Mouse (Mus musculus) testis, adult 2 months (tissue): Measurements from ENCODE around the gene Riox2. TPM values are rescaled to one million over a fixed set of nuclear protein-coding genes. Genes with fewer than 3 reads are reported as not detected.

Source experiments
- H3K27ac ChIP-seq: fragments of 200-500 bp; 2 replicates; pipeline ENCODE4 v1.5.1; 2012; ENCODE audit warnings: low read depth, low read length; ENCODE audit not compliant: control insufficient read depth, insufficient read depth
- H3K27me3 ChIP-seq: fragments of 200-500 bp; 2 replicates; pipeline ENCODE4 v1.6.1; 2012; ENCODE audit warnings: mild to moderate bottlenecking, low read length, moderate library complexity; ENCODE audit not compliant: control insufficient read depth, insufficient read depth
- H3K36me3 ChIP-seq: fragments of 200-500 bp; 2 replicates; pipeline ENCODE4 v1.6.1; 2012; ENCODE audit warnings: mild to moderate bottlenecking, low read length; ENCODE audit not compliant: control insufficient read depth, insufficient read depth
- H3K4me1 ChIP-seq: fragments of 200-500 bp; 2 replicates; pipeline ENCODE4 v1.6.1; 2012; ENCODE audit warnings: low read length; ENCODE audit not compliant: control insufficient read depth, insufficient read depth
- H3K4me3 ChIP-seq: fragments of 200-500 bp; 2 replicates; pipeline ENCODE4 v1.5.1; 2012; ENCODE audit warnings: low read depth, mild to moderate bottlenecking, low read length, moderate library complexity, mixed read lengths; ENCODE audit not compliant: control insufficient read depth
- CTCF ChIP-seq: fragments of 200-500 bp; IDR thresholded peaks from 2 replicates; pipeline ENCODE4 v1.5.1; 2012; ENCODE audit warnings: low read depth, mild to moderate bottlenecking, inconsistent platforms, low read length, moderate library complexity; ENCODE audit not compliant: control insufficient read depth, insufficient read depth, insufficient replicate concordance
- POLR2A ChIP-seq: fragments of 200-500 bp; IDR thresholded peaks from 2 replicates; pipeline ENCODE4 v1.6.1; 2012; ENCODE audit warnings: low read depth, mild to moderate bottlenecking, inconsistent platforms, low read length, moderate library complexity; ENCODE audit not compliant: control insufficient read depth
- polyA plus RNA-seq: library from polyadenylated mRNA; depleted of rRNA; stranded (reverse); fragments of >200 nt; gene quantifications from 2 replicates; pipeline ENCODE4 v1.2.3, GENCODE M21; 2012; rRNA removed

Gene Riox2
- polyA plus RNA-seq, 1 experiment: 2.7 TPM

DNA sequence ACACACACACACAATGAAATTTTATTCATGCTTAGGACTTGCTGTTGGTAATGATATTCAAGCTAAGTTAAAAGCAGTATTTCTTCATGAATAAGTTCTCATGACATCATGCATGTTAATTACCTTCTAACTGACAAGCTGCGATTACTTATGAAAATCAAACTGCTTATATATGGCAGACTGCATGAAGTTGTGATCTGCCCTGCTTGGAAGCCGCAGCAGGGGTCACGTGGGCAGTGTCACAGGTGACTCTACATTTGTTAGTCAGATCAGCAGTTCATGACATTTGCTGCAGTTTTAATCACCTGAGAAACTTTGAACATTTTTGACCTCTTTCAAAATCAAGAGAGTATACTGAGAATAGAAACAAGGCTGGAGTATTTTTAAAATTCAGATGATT, 69.4 kb downstream of the Riox2 start:
- H3K36me3 ChIP-seq: no peaks in the 10 kb centered on the region; the same call in 1 of the 2 replicates
- H3K4me1 ChIP-seq: no peaks in the 10 kb centered on the region
- H3K27ac ChIP-seq: no peak overlapping the region
- no peak overlapping the region for H3K4me3 ChIP-seq
- TF ChIP-seq CTCF: no peak
- no peak for TF ChIP-seq POLR2A
- no peaks in the 10 kb centered on the region for H3K27me3 ChIP-seq

DNA sequence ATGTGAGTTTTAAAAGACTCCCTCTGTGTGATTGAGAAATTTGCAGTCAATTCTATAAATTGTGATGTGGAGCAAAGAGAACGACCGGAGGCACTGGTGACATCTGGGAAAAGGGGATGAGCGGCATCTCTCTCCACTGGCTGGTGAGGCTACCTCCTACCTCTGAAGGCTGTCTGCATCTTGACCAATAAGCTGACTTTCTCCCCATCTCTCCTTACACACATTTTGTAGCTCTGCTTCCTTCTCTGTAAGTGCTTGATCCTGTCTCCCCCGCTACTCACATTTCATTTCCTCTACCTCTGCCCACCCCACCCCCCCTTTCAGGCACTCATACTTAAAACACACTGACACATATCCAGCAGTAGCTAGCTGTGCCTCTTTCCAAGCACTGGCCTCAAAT, 69.8 kb downstream of the Riox2 start:
- H3K4me3 ChIP-seq: no peak overlapping the region
- H3K27ac ChIP-seq: no peak overlapping the region
- no peaks in the 10 kb centered on the region; the same call in 1 of the 2 replicates for H3K36me3 ChIP-seq
- H3K27me3 ChIP-seq: no peaks in the 10 kb centered on the region
- no peak for TF ChIP-seq CTCF
- TF ChIP-seq POLR2A: no peak
- H3K4me1 ChIP-seq: no peaks in the 10 kb centered on the region

Other genes with a start within 250 kb of the Riox2 start
- gene Olfr201, start 199.1 kb upstream of the Riox2 start, polyA plus RNA-seq: not detected in 2 replicates
- not detected in 2 replicates for gene Olfr202, start 185.0 kb upstream of the Riox2 start, polyA plus RNA-seq
- not detected in 2 replicates for gene Olfr203, start 172.9 kb upstream of the Riox2 start, polyA plus RNA-seq
- gene Olfr204, start 153.5 kb upstream of the Riox2 start, polyA plus RNA-seq: not detected in 2 replicates
- gene Olfr205, start 140.6 kb upstream of the Riox2 start, polyA plus RNA-seq: not detected in 2 replicates
- not detected in 2 replicates for gene Olfr206, start 122.5 kb upstream of the Riox2 start, polyA plus RNA-seq
- not detected in 2 replicates for gene Olfr209, start 107.8 kb upstream of the Riox2 start, polyA plus RNA-seq
- gene Gabrr3, start 64.4 kb upstream of the Riox2 start, polyA plus RNA-seq: 0.02 TPM in 1 of 2 replicates, not detected in the other
- gene Crybg3, start 129.2 kb downstream of the Riox2 start, polyA plus RNA-seq: 33.4 and 36.0 TPM in 2 replicates
- gene Arl6, start 167.6 kb downstream of the Riox2 start, polyA plus RNA-seq: 12.8 and 15.6 TPM in 2 replicates